Mouse (Mus musculus): ENCODE measurements around the gene Smc1b. TPM values are rescaled to one million over a fixed set of nuclear protein-coding genes. Genes with fewer than 3 reads are reported as not detected.

The Smc1b gene
- total RNA-seq (2021), result under 1 TPM in 1 of 2 experiments, not detected in 1; 0.42 TPM
- long read RNA-seq, partial matches to known transcripts, result 1 of 1 reads
- long read RNA-seq, other reads (novel, unspliced or antisense), result 0 of 1 reads

DNA sequence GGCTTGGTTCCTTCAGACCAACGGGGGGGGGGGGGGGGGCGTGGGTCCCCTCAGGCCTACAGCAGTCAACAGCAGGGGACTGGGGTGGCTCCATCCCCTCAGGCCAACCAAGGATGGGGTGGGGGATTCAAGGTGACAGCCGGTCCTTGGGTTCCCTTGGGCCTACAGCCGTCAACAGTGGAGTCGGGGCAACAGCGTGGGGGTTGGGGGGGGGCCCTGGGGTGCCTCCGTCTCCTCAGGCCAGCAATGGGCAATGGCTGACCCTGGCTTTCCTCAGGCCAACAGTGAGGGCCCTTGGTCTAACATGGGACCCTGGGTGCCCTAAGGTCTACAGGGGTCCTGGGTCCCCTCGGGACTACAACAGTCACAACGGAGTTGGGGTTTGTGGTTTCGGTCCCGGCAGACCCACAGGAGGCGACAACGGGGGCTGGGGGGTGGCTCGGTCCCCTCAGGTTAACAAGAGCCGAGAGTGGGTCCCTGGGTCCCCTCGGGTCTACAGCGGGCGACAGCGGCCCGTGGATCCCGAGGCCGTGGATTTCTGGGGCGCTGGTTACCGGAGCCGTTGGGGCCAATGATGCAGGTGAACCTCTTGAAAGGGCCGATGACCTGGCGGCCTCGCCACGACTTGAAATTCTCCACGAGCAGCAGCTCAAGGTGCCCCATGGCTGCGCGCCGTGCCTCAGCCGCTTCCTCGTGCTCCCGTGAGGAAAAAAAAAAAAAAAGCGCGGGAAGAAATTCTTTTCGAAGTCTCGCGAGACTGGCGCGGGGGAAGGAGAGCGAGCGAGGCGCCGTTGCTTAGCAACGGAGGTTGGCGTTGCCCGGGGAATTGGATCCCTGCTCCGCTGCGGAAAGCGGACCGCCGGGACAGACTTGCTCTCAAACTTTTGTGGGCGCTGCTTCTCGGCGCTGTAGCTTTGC, at the start of gene Smc1b, which contains the start of gene Ribc2:
Gene Smc1b (minus strand): TSS at position 690 of the 918 bp plus-strand sequence.
Gene Ribc2 (plus strand): TSS at position 804 of the 918 bp plus-strand sequence.
- peak; percentile 79 to 82 for DNase-seq (ENCODE audit: low spot score in 2 of 2)

DNA sequence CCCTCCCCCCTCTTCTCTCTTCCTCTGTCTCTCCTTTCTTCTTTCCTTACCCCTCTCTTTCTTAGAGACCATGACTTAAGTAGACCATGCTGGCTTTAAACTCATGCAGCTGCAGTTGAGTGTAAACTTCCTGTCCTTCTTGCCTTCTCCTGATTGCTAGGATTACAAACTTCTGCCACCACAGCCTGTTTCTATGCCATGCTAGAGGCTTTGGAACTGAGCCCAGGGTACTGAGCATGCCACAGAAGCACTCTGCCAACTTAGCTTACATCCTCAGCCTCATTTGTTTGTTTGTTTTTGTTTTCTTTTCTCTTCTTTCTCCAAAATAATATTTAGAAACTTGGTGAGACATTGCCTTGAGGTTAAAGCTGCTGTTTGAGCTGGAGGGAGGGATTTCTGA, 48.6 kb upstream of the Smc1b start:
- DNase-seq (ENCODE audit: low spot score in 2 of 2), result no peak

GRCm38 (mm10) chr15:85179528-85180180, 47.9 kb upstream of the Smc1b start:
- DNase-seq (ENCODE audit: low spot score in 2 of 2), result peak; percentile 48 to 56

DNA sequence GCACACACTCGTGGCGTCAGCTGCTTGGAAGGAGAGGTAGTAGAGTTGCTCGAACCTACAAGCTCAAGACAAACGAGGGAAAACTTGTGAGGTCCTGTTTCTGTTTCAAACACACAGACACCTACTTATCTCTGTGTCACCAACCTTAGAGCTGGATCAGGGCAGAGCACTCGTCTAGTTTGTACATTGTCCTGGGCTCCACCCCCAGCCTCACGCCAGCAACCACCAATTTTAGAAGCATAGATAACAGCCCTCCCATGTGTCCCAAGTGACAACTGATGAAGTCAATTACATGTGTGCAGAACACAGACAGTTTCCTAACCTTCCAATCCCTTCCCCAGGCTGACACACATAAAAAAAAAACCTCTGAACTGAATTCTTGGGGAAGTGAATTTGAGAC, 46.4 kb upstream of the Smc1b start:
- no peak for DNase-seq (ENCODE audit: low spot score in 2 of 2)

DNA sequence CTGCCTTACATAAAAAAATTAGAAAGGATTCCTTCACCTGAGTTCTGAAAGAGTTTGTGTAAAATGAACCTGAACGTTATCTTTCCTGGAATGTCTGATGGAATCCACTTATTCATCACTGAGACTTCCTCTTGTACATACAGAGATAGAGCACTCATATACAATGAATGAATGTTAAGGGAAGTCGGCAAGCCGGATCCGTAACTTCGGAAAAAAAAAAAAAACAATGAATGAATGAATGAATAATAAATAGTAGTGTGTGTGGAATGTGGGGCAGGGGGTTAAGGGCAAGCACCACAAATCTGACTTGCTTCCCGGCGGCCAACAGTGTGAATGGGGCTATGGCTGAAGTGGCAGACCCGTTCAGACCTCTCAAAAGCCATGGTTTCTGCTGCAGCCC, 45.8 kb upstream of the Smc1b start:
- no peak for DNase-seq (ENCODE audit: low spot score in 2 of 2)

DNA sequence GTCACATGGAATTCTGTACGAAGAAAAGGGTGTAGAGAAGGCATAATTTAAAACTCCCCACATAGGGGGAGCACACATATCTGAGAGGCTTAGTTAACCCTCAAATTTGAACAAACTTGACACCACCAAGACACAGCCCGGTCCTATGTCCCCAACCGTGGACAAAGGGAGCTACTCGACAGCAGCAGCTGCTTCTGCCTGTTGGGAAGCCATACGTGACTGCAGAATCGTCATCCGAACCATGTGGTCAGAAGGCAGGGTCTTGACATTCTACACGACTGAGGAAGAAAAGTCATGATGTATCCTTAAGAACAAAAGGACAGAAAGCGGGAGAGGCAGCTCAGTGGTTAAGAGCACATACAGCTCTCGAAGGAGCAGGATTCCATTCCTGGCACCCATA, 42.3 kb upstream of the Smc1b start:
- no peak for DNase-seq (ENCODE audit: low spot score in 2 of 2)

GRCm38 (mm10) chr15:85173425-85173824, 41.7 kb upstream of the Smc1b start:
- no peak for DNase-seq (ENCODE audit: low spot score in 2 of 2)

DNA sequence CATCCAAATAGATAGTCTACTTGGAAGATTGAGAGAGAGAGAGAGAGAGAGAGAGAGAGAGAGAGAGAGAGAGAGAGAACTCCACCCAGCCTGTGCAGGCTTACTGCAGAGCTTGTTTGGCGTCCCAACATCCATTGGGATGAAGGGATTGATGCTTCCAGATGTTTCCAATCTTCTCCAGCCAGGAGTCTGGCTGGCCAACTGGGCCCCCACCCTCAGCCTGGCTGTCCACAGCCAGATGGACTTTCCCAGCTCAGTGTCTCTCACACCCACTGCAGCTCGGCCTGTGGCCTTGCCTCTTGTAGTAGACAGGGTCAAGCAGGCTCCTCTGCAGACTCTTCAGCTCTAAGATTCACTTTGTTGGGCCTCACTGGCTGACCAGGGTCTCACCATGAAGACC, 40.3 kb upstream of the Smc1b start:
- no peak for DNase-seq (ENCODE audit: low spot score in 2 of 2)

DNA sequence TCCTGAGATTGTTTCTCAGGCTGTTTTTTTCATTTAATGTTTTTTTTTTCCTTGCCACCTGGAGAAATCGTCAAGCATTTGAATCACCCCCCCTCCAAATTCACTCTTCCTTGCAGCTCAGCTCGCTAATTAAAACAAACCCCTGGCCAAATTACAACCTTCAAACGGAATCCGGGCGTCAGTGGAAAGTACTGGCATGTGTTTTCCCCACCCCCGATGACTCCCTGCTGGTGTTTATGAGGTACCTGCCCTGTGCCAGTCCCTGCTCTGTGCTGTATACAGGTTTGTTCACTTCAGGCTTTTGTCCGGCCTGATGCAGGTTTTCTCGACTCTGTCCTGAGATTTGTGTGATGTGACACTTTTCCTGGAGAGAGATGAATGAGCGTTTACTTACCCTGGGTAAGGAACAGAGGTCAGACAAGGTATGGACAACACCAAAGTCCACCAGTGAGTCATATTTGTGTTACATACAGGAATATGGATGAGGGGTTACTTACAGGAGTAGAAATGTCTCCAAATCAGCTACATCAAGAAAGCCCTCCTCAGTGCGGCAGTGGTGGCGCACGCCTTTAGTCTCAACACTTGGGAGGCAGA, 35.4 kb upstream of the Smc1b start:
- no peak for DNase-seq (ENCODE audit: low spot score in 2 of 2)

DNA sequence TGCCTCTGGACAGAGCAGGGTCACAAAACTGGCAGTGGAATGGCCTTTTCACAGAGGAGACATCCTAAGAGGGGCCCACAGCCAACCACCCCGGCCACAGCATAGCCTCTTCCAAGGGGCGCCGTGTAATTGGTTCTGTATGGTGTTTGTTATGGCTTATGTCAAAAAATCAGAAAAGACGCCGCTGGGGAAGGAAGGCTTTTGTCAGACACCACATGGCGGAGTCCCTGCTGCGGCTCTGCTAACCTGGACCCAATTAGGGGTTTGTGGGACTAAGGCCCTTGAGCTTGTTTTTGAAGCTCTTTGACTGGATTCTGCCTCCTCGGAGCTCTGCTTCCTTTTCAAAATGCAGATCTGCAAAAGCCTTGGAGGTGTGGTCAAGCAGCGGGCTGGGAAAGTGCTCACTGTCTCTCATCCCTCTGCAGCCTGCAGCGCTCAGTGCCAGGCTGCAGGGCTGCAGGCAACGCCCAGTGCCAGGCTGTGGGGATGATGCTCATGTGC, 34.7 kb upstream of the Smc1b start:
- peak in 1 of 2 experiments; percentile 31 for DNase-seq (ENCODE audit: low spot score in 2 of 2)

GRCm38 (mm10) chr15:85162693-85163663, 31.2 kb upstream of the Smc1b start:
- no peak for DNase-seq (ENCODE audit: low spot score in 2 of 2)

- DNase-seq (ENCODE audit: low spot score in 2 of 2), result no peak
These were observed 29.7 kb upstream of the Smc1b start for GRCm38 (mm10) chr15:85161416-85161815.

GRCm38 (mm10) chr15:85156198-85156597, 24.4 kb upstream of the Smc1b start:
- DNase-seq (ENCODE audit: low spot score in 2 of 2), result no peak

DNA sequence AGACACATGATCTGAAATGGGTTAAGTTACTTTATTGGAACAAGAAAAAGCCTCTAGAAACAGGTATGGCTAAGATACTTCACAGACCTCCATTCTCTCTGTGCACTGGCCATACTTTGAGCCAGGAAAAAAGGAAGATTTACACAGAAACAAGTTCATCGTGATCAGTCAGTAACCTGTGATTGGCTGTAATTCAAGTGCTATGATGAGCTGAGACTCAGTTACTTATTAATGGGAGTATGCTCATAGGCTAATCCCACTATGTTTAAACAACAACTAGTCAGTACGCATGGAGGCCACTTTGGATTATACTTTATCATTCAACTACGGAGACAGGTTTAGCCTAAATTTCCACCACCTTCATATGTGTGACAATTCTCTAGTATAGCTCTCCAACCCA, 22.3 kb upstream of the Smc1b start:
- no peak for DNase-seq (ENCODE audit: low spot score in 2 of 2)

DNA sequence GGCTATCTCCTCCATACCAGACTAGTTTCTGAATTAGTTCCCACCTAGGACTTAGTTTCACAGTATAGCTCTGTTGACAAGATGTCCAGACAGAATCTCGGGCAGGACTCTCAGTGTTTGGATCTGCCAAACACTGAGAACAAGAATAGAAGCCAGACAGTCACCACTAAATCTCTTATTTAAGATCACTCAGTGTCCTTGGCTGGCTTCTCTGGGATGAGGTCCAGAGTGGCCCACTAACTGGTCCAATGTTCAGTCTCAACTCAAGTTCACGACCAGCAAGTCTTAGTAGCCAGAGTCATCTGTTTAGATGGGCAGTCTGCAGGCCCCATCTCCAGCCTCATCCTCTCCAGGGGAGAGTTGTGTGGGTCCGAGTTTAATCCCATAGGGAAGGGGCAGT, 20.8 kb upstream of the Smc1b start:
- DNase-seq (ENCODE audit: low spot score in 2 of 2), result no peak

DNA sequence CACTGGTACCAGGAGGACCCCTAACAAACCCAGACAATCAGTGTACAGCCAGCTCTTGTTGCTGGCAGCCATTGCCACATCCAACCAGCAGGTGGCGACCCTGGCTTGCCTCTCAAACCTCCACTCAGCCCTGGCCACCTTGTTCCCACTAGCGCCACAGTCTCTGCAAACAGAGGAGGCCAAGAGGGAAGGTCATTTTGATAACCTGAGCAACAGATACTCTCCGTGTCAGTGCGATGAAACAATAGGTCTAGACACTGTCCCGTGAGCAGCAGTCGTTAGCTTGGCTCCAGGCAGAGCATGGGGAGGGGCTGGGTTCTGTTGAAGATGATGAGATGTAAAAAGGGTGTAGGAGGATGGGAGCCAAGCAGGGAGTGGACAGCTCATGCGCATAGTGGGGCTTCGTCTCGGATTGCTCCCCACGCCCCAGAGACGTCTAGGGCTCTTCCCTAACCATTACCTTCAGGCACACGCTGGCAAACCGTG, 19.7 kb upstream of the Smc1b start:
- peak; percentile 84 to 88 for DNase-seq (ENCODE audit: low spot score in 2 of 2)

DNA sequence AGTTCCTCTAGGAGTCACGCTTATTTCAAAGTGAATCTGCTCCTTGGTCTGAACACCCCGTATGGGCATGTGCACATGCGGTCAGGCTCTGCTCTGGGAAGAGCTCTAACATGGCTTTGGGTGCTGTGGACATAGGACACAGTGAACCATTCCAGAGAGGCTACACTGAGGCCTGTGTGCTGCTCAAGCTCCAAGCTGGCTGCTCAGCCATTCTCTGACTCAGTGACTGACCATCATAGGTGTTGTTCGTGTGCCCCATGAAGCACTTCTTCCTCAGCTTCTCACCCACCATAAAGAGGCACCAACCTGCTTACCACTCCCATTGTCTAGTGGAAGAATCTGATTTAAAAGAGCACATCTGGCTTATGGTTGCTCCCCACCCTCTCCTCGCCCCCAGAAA, 12.5 kb upstream of the Smc1b start:
- DNase-seq (ENCODE audit: low spot score in 2 of 2), result peak in 1 of 2 experiments; percentile 2

- peak in 1 of 2 experiments; percentile 4 for DNase-seq (ENCODE audit: low spot score in 2 of 2)
These were observed 12.0 kb upstream of the Smc1b start for GRCm38 (mm10) chr15:85143747-85144146.

- DNase-seq (ENCODE audit: low spot score in 2 of 2), result peak in 1 of 2 experiments; percentile 5
These were observed 11.4 kb upstream of the Smc1b start for GRCm38 (mm10) chr15:85143161-85143560.

DNA sequence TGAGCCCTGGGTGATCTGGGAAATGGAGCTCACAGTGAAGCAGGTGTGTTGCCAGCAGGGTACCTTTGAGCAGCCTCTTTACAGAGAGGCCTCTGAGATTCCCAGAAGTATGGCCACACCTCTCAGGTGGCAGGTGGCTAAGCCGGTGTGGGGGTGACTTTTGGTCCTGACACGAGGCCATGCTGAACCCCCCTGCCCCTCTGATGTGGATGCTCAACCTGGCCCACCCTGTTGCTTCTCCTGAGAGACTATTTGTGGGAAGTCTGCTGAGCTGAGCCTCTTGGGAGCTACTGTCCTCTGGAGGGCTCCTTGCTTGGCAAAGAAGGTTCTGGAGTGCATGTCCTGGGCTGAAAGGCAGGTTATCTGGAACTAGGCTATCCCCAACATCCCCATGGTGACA, 10.7 kb upstream of the Smc1b start:
- DNase-seq (ENCODE audit: low spot score in 2 of 2), result peak in 1 of 2 experiments; percentile 7

All from layer of hippocampus, postnatal 10 days (tissue).